Mouse (Mus musculus): Measurements from ENCODE around the gene Ldb2.

Gene Ldb2

DNA sequence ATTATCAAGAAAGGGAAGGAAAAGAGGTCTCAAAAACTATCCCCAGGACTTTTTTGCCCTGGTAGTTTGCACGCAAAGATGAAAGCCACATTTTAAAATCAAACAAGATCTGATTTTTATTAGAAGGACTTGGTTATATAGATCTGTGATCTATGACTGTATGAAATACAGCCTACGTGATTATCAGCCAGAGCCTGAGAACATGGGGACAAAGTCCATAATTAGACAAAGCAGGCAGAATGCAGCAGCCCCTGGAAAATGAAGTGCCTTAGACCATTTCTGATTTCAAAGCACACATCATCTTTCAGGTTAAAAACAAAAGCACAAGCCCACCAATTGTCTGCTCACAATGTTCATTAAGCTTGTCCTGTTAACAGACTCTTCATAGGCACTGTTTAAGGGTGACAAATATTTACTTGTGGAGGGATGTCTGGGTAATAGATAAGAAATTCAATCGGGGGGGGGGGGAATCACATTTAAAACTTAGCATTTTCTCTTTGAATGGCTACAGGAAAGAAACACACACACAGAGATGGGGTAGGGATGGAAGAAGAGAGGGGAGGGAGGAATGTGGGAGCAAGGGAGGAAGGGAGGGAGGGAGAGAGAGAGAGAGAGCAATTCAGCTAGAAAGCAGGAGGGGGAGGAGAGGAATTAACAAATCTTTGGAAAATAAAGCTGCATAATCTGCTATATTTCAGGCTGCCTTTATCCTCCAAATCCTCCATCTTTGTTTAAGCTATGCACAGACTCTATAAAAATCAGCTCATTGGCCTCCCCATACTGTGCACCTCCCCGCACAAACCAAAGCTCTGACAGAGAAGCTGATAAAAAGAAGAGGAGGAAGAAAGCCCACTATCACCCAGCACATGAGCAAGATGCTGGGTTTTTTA lies 153.3 kb downstream of the Ldb2 start:
- no peak for DNase-seq (ENCODE audit: low read depth, low spot score)

GRCm38 (mm10) chr5:44643079-44643478 lies 156.4 kb downstream of the Ldb2 start:
- no peak for DNase-seq (ENCODE audit: low read depth, low spot score)

DNA sequence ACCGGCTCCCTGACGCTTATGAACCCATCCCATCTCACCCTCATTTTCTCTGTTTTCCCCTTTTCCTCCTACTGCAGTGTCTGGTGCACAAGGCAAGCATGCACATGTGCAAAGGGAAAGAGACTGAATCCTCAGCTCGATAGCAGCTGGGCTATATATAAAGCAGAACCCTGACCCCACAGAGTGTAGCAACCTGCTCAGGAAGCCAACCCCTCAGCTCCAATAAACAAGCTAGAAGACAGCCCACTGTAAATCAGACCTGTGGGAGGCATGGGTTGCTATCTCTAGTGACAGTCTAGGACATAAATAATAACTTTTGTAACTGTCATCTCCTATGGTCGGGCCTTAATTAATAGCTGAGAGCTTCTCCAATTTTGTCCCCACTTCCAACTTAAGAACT lies 158.4 kb downstream of the Ldb2 start:
- no peak for DNase-seq (ENCODE audit: low read depth, low spot score)

DNA sequence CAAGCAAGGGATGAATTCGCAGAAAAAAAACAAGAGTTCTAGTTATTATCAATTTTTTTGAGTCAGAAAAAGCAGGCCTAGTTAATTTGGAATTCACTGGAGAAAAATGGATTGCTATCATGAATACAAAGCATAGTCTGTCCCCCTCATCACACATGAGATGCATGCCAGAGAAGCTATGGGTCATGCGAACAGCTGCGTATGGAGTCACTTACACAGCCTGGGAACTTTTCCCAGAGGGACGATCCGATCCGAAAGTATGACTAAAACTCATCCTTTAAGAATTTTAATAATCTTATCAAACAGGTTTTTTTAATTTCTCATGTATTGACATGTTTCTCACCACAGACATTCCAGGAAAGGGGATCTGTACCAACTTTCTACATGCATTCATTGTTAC lies 163.9 kb downstream of the Ldb2 start:
- no peak for DNase-seq (ENCODE audit: low read depth, low spot score)

GRCm38 (mm10) chr5:44629034-44629625 lies 170.3 kb downstream of the Ldb2 start:
- DNase-seq (ENCODE audit: low read depth, low spot score): no peak

- DNase-seq (ENCODE audit: low read depth, low spot score): no peak
Observed at GRCm38 (mm10) chr5:44627487-44627886, 172.0 kb downstream of the Ldb2 start.

DNA sequence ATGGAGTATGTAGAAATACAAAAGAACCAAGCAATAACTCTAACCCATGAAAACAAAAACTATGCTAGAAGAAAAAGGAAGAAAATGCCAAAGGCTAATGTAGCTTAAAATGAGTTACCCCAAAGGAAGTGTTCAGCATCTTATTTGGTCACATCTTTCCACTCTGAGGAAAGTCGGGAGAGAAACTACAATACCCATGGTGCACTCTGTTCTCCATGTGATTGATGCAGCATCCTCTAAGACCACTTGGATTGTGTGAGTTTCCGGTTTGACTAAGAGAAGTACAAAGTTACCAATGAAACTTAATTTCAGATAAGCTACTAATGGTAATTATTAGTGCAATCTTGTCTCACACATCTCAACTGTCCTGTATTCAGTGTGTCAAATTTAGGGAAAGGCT lies 172.6 kb downstream of the Ldb2 start:
- DNase-seq (ENCODE audit: low read depth, low spot score): no peak

- no peak for DNase-seq (ENCODE audit: low read depth, low spot score)
Observed at GRCm38 (mm10) chr5:44626114-44626513, 173.4 kb downstream of the Ldb2 start.

DNA sequence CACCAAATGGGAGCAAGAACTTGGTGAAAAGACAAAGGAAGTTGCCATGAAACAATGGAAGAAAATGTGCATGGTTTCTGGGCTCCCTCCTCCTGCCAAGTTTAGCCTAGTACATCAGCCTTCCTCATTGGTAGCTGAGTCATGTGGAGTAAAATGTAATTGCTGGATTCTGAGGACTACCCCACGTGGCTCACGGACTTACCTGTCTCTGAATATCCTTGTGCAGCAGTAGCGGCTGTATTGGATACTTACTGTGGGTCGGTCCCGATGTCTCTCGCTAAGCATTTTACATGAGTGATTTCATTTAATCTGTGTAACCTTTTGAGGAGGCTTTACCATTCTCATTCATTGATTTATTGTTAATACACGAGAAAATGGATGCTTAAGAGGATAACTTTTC lies 183.8 kb downstream of the Ldb2 start:
- DNase-seq (ENCODE audit: low read depth, low spot score): no peak

DNA sequence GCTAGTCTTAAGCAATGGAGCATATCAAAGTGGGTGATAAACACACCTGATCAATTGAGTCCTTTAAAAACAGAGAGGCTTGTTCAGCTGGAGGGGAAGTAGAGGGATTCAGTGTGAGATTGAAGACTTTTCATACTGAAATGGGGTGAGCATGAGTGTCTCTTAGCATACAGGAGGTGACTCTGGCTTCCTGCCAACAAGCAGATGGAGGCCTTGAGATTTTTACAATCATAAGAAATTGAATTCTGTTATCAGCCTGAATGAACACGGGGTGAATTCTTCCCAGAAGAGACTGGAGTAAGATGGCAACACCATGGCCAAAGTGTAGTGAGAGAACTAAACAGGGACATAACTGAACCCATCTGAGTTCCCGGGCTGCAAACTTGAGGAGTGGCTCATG lies 190.6 kb downstream of the Ldb2 start:
- no peak for DNase-seq (ENCODE audit: low read depth, low spot score)

DNA sequence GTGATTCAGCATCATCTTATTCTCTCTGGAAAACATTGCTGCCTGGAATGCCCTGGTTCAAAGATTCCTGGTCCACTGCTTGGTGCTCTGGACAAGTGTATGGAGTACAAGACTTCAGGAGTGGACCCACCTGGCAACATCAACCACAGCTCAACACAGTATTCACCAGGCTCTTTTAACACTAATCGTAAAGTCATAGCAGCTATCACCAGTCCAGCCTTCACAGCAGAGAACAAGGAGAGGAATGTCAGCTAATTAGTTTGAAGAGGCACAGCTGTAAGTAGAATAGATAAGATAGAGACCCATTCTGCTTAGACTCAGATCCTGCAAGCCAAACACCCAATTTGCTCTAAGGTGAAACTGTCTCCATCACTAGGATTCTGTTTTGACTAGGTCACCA lies 198.1 kb downstream of the Ldb2 start:
- DNase-seq (ENCODE audit: low read depth, low spot score): no peak

GRCm38 (mm10) chr5:44593522-44594218 lies 205.8 kb downstream of the Ldb2 start:
- DNase-seq (ENCODE audit: low read depth, low spot score): no peak

- DNase-seq (ENCODE audit: low read depth, low spot score): no peak
Observed at GRCm38 (mm10) chr5:44590750-44591149, 208.7 kb downstream of the Ldb2 start.

GRCm38 (mm10) chr5:44589318-44589717 lies 210.2 kb downstream of the Ldb2 start:
- no peak for DNase-seq (ENCODE audit: low read depth, low spot score)

GRCm38 (mm10) chr5:44586571-44586970 lies 212.9 kb downstream of the Ldb2 start:
- no peak for DNase-seq (ENCODE audit: low read depth, low spot score)

- no peak for DNase-seq (ENCODE audit: low read depth, low spot score)
Observed at GRCm38 (mm10) chr5:44579899-44580459, 219.5 kb downstream of the Ldb2 start.

- no peak for DNase-seq (ENCODE audit: low read depth, low spot score)
Observed at GRCm38 (mm10) chr5:44576682-44577349, 222.7 kb downstream of the Ldb2 start.

DNA sequence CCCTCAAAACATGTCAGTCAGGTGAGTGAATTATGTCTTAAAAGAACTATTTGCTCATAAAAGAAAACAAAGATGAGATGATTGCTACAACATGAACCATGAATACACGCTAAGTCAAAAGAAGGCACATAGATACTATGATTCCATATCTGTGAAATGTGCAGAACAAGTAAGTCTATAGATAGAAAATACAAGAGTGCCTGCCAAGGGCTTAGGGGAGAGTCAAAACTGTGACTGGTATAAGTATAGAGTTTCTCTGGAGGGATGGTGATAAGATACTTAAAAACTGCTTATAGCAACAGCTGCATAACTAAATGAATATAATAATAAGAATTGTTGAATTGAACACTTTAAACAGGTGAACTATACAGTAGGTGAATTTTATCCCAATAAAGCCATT lies 224.8 kb downstream of the Ldb2 start:
- no peak for DNase-seq (ENCODE audit: low read depth, low spot score)

DNA sequence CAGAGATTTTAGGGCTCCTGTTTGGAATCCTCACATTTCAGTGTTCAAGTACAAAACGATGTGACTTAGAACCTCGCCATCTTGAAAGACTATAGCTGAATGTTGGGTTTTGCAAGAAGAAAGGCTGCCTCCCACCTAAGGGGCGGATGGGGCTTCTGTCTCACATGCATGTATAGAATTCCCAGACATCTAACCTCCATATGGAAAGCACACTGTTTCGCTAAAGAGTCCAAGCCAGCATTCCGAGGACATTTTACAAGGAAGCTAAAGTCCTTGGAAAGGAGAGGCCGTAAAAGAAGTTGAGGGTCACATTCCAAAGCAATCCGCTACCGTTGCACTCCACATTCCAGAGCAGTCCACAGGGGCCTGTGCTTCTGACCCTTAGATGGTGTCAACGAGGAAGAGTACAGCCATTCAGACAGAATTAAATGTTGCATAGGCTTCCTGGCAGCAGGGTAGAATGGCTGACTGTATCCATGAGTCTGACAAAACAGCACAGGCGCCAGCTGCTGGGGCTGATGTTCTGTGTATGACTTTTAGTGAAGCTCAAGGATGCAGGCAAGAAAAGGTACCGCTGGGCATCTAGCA lies 245.6 kb downstream of the Ldb2 start:
- no peak for DNase-seq (ENCODE audit: low read depth, low spot score)

DNA sequence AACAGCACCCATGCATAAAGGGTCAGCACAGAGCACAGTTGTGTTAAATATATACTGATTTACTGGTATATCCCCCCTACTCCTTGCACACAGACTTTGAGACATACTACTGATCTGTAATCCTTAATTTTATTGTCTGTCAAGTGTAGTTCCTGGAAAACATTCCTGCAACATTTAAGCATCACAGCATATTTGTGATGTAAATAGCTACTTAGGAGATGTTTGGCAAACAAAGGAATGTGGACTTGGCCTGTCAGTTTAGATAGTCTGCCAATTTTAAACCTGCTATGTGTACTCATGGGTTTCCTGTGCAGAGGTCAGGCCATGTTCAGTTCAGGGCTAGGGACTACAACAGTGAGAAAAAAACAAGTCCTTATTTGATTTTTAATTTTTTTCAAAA lies 246.3 kb downstream of the Ldb2 start:
- DNase-seq (ENCODE audit: low read depth, low spot score): no peak

DNA sequence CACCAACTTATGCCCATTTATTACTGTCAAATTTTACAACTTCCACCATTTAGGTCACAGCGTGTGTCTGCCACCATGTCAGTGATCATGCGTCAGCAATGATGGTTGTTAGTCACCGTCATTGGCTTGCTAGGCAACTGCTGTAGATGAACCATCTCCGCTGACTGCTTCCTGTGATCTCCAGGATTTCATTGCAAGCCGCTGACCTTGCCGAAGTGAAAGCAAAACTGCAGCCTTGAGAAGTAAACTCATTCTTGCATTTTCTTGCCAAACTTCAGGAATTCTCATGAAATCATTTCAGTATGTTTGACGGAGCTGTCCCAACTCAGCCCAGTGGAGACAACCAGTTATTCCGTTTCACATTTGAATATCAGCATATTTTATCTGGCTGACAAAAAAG lies 247.4 kb downstream of the Ldb2 start:
- no peak for DNase-seq (ENCODE audit: low read depth, low spot score)
